Mouse (Mus musculus) embryonic fibroblast, embryonic 13.5 days (primary cell): ENCODE measurements around the gene Ccl17.

Experiments used
- CTCF ChIP-seq: IDR thresholded peaks from 2 replicates; pipeline ENCODE4 v1.5.1; 2011; ENCODE audit warnings: mild to moderate bottlenecking, control low read depth, low read length, moderate library complexity, borderline replicate concordance; ENCODE audit not compliant: insufficient read depth
- POLR2A ChIP-seq: IDR thresholded peaks from 2 replicates; pipeline ENCODE4 v1.6.1; 2011; ENCODE audit warnings: low read depth, mild to moderate bottlenecking, control low read depth, low read length, moderate library complexity

- TF ChIP-seq CTCF (peak; percentile 65; the same call in 1 of the 2 replicates), POLR2A (no peak)
Measured at GRCm38 (mm10) chr8:94785247-94785985, 24.8 kb upstream of the Ccl17 start.
